Mouse (Mus musculus) small intestine, adult 2 months (tissue): Measurements from ENCODE around the gene Ppp2r5c. TPM values are rescaled to one million over a fixed set of nuclear protein-coding genes. Genes with fewer than 3 reads are reported as not detected.

Experiments
- H3K27ac ChIP-seq: fragments of 200-500 bp; 2 replicates; pipeline ENCODE4 v1.5.1; 2012; ENCODE audit warnings: low read depth, low read length, control low read depth, inconsistent platforms; ENCODE audit not compliant: insufficient read depth
- H3K27me3 ChIP-seq: fragments of 200-500 bp; 2 replicates; pipeline ENCODE4 v1.6.1; 2012; ENCODE audit warnings: mild to moderate bottlenecking, moderate library complexity, low read length, inconsistent platforms; ENCODE audit not compliant: control insufficient read depth, insufficient read depth
- H3K36me3 ChIP-seq: fragments of 200-500 bp; 2 replicates; pipeline ENCODE4 v1.6.1; 2012; ENCODE audit warnings: mild to moderate bottlenecking, low read length, control low read depth, inconsistent platforms; ENCODE audit not compliant: control insufficient read depth, insufficient read depth
- H3K4me1 ChIP-seq: fragments of 200-500 bp; 2 replicates; pipeline ENCODE4 v1.6.1; 2012; ENCODE audit warnings: low read length, inconsistent platforms, mixed read lengths; ENCODE audit not compliant: control insufficient read depth, insufficient read depth, insufficient read length
- H3K4me3 ChIP-seq: fragments of 200-500 bp; 2 replicates; pipeline ENCODE4 v1.5.1; 2012; ENCODE audit warnings: low read depth, mild to moderate bottlenecking, control low read depth, inconsistent platforms, low read length, moderate library complexity
- CTCF ChIP-seq: fragments of 200-500 bp; IDR thresholded peaks from 2 replicates; pipeline ENCODE4 v1.5.1; 2012; ENCODE audit warnings: low read depth, mild to moderate bottlenecking, control low read depth, inconsistent platforms, low read length, moderate library complexity, mixed read lengths; ENCODE audit not compliant: insufficient replicate concordance, insufficient read length; ENCODE audit errors: extremely low read depth
- POLR2A ChIP-seq: fragments of 200-500 bp; IDR thresholded peaks from 2 replicates; pipeline ENCODE4 v1.6.1; 2012; ENCODE audit warnings: low read depth, mild to moderate bottlenecking, control low read depth, inconsistent platforms, low read length, moderate library complexity
- WGBS: fragments of 180-500 bp; shearing (Covaris S2); methylation state at CpG from one replicate; pipeline ENCODE4 v1.1.7; 2018; 5-methylcytosine and 5-hydroxymethylcytosine counted together
- polyA plus RNA-seq: library from polyadenylated mRNA; depleted of rRNA; stranded (reverse); fragments of >200 nt; gene quantifications from 2 replicates; pipeline ENCODE4 v1.2.3, GENCODE M21; 2012

Ppp2r5c gene
- polyA plus RNA-seq, 1 experiment = 19.3 TPM

GRCm38 (mm10) chr12:110503406-110504144, 56.7 kb downstream of the Ppp2r5c start:
- 55% methylated on average over 8 of the region's 8 CpGs for WGBS
- no peaks in the 10 kb centered on the region for H3K36me3 ChIP-seq
- H3K4me3 ChIP-seq = no peak overlapping the region
- TF ChIP-seq POLR2A (no peak), CTCF (no peak)
- no peaks in the 10 kb centered on the region for H3K27me3 ChIP-seq
- peaks cover 44% of the 10 kb centered on the region for H3K4me1 ChIP-seq
- peak overlapping the region; percentile 60 for H3K27ac ChIP-seq

GRCm38 (mm10) chr12:110504145-110504490, 57.2 kb downstream of the Ppp2r5c start:
- peaks cover 39% of the 10 kb centered on the region for H3K4me1 ChIP-seq
- TF ChIP-seq POLR2A (no peak), CTCF (no peak)
- peak overlapping the region; percentile 60 for H3K27ac ChIP-seq
- H3K4me3 ChIP-seq = no peak overlapping the region
- no peaks in the 10 kb centered on the region for H3K27me3 ChIP-seq
- no peaks in the 10 kb centered on the region for H3K36me3 ChIP-seq
- WGBS = 85% methylated on average over 9 of the region's 9 CpGs

GRCm38 (mm10) chr12:110504793-110505192, 57.9 kb downstream of the Ppp2r5c start:
- TF ChIP-seq CTCF = no peak
- Histone ChIP-seq H3K27ac (peak overlapping the region; percentile 60), H3K27me3 (no peaks in the 10 kb centered on the region), H3K36me3 (no peaks in the 10 kb centered on the region), H3K4me3 (no peak overlapping the region), H3K4me1 (peaks cover 33% of the 10 kb centered on the region)
- WGBS = 70% methylated on average over 3 of the region's 3 CpGs

- 55% methylated on average over 5 of the region's 5 CpGs for WGBS
- H3K4me1 ChIP-seq = peaks cover 26% of the 10 kb centered on the region
- TF ChIP-seq CTCF = no peak
- no peak for TF ChIP-seq POLR2A
Measured at GRCm38 (mm10) chr12:110506046-110506445, 59.1 kb downstream of the Ppp2r5c start.

GRCm38 (mm10) chr12:110507714-110508297, 60.9 kb downstream of the Ppp2r5c start:
- TF ChIP-seq CTCF (no peak), POLR2A (no peak)
- no peak overlapping the region for H3K4me3 ChIP-seq
- H3K36me3 ChIP-seq = no peaks in the 10 kb centered on the region
- 66% methylated on average over 9 of the region's 9 CpGs for WGBS
- no peak overlapping the region for H3K27ac ChIP-seq
- H3K27me3 ChIP-seq = no peaks in the 10 kb centered on the region
- H3K4me1 ChIP-seq = peaks cover 29% of the 10 kb centered on the region

More at GRCm38 (mm10) chr12:110506046-110506445, 59.1 kb downstream of the Ppp2r5c start:
- Histone ChIP-seq H3K4me3 (no peak overlapping the region), H3K27ac (no peak overlapping the region; the same call in 1 of the 2 replicates), H3K27me3 (no peaks in the 10 kb centered on the region), H3K36me3 (no peaks in the 10 kb centered on the region)

GRCm38 (mm10) chr12:110508680-110509079, 61.8 kb downstream of the Ppp2r5c start:
- Histone ChIP-seq H3K4me3 (no peak overlapping the region), H3K4me1 (peaks cover 22% of the 10 kb centered on the region), H3K27ac (no peak overlapping the region), H3K27me3 (no peaks in the 10 kb centered on the region), H3K36me3 (no peaks in the 10 kb centered on the region)
- WGBS = 88% methylated on average over 5 of the region's 5 CpGs
- no peak for TF ChIP-seq CTCF
- TF ChIP-seq POLR2A = no peak

- Histone ChIP-seq H3K27me3 (no peaks in the 10 kb centered on the region), H3K36me3 (peaks cover 2% of the 10 kb centered on the region; the same call in 1 of the 2 replicates), H3K27ac (peak overlapping the region; percentile 21; the same call in 1 of the 2 replicates), H3K4me1 (peaks cover 13% of the 10 kb centered on the region), H3K4me3 (no peak overlapping the region)
- no peak for TF ChIP-seq POLR2A
- TF ChIP-seq CTCF = no peak
- WGBS = 66% methylated on average over 9 of the region's 9 CpGs
Measured at GRCm38 (mm10) chr12:110510171-110510871, 63.4 kb downstream of the Ppp2r5c start.
